Mouse (Mus musculus): Measurements from ENCODE around the gene Slc8b1. TPM values are rescaled to one million over a fixed set of nuclear protein-coding genes. Genes with fewer than 3 reads are reported as not detected.

The Slc8b1 gene
- total and polyA plus RNA-seq, 2 experiments = 40.6 to 52.4 TPM

- 2% methylated on average over 15 of the region's 15 CpGs for WGBS
- H3K9ac ChIP-seq (ENCODE audit: low read depth, low read length) = peak overlapping the region; percentile 74
- TF ChIP-seq POLR2A (IDR thresholded peaks at IDR 0.05; ENCODE audit: extremely low read depth, insufficient read depth, low read length) (peak; percentile 52; the same call in 1 of the 2 replicates), CTCF (IDR thresholded peaks at IDR 0.05; ENCODE audit: low read depth, low read length) (no peak)
- peak overlapping the region; percentile 94 for H3K27ac ChIP-seq (replicated peaks; ENCODE audit: insufficient read depth, low read depth, low read length)
- H3K79me2 ChIP-seq (ENCODE audit: control insufficient read depth, insufficient read depth, low read length) = peaks cover 11% of the 10 kb centered on the region
- H3K4me1 ChIP-seq (ENCODE audit: control insufficient read depth, insufficient read depth, low read length) = peaks cover 39% of the 10 kb centered on the region
- H3K36me3 ChIP-seq (ENCODE audit: control insufficient read depth, insufficient read depth, low read length) = peaks cover 15% of the 10 kb centered on the region; the same call in 1 of the 2 replicates
- peak overlapping the region; percentile 54 for H3K4me3 ChIP-seq (ENCODE audit: insufficient read depth, low read depth, low read length)
- no peaks in the 10 kb centered on the region for H3K27me3 ChIP-seq (ENCODE audit: control insufficient read depth, insufficient read depth, low read length)
- DNase-seq (ENCODE audit: extremely low read depth, low read depth, low spot score) = peak; percentile 97
These were observed 5.4 kb downstream of the Slc8b1 start for GRCm38 (mm10) chr5:120516221-120516984.

- no peak for TF ChIP-seq POLR2A (IDR thresholded peaks at IDR 0.05; ENCODE audit: extremely low read depth, insufficient read depth, low read length)
- no peak for TF ChIP-seq CTCF (IDR thresholded peaks at IDR 0.05; ENCODE audit: low read depth, low read length)
- DNase-seq (ENCODE audit: extremely low read depth, low read depth, low spot score) = peak; percentile 58
- peaks cover 8% of the 10 kb centered on the region for H3K79me2 ChIP-seq (ENCODE audit: control insufficient read depth, insufficient read depth, low read length)
- H3K9ac ChIP-seq (ENCODE audit: low read depth, low read length) = peak overlapping the region; percentile 74
- H3K4me1 ChIP-seq (ENCODE audit: control insufficient read depth, insufficient read depth, low read length) = peaks cover 35% of the 10 kb centered on the region
- peaks cover 26% of the 10 kb centered on the region for H3K36me3 ChIP-seq (ENCODE audit: control insufficient read depth, insufficient read depth, low read length)
- peak overlapping the region; percentile 94 for H3K27ac ChIP-seq (replicated peaks; ENCODE audit: insufficient read depth, low read depth, low read length)
- no peak overlapping the region for H3K4me3 ChIP-seq (ENCODE audit: insufficient read depth, low read depth, low read length)
- H3K27me3 ChIP-seq (ENCODE audit: control insufficient read depth, insufficient read depth, low read length) = no peaks in the 10 kb centered on the region
- 32% methylated on average over 9 of the region's 9 CpGs for WGBS
These were observed 6.6 kb downstream of the Slc8b1 start for GRCm38 (mm10) chr5:120517552-120517951.

- no peak overlapping the region for H3K4me3 ChIP-seq (ENCODE audit: insufficient read depth, low read depth, low read length)
- WGBS = 81% methylated on average over 3 of the region's 3 CpGs
- no peak for DNase-seq (ENCODE audit: extremely low read depth, low read depth, low spot score)
- no peaks in the 10 kb centered on the region for H3K27me3 ChIP-seq (ENCODE audit: control insufficient read depth, insufficient read depth, low read length)
- peaks cover 49% of the 10 kb centered on the region for H3K36me3 ChIP-seq (ENCODE audit: control insufficient read depth, insufficient read depth, low read length)
- H3K9ac ChIP-seq (ENCODE audit: low read depth, low read length) = no peak overlapping the region
- peaks cover 4% of the 10 kb centered on the region for H3K79me2 ChIP-seq (ENCODE audit: control insufficient read depth, insufficient read depth, low read length)
- peaks cover 3% of the 10 kb centered on the region for H3K4me1 ChIP-seq (ENCODE audit: control insufficient read depth, insufficient read depth, low read length)
- TF ChIP-seq POLR2A (IDR thresholded peaks at IDR 0.05; ENCODE audit: extremely low read depth, insufficient read depth, low read length) (no peak), CTCF (IDR thresholded peaks at IDR 0.05; ENCODE audit: low read depth, low read length) (peak; percentile 87)
- no peak overlapping the region for H3K27ac ChIP-seq (replicated peaks; ENCODE audit: insufficient read depth, low read depth, low read length)
These were observed 11.7 kb downstream of the Slc8b1 start for GRCm38 (mm10) chr5:120522649-120523048.

GRCm38 (mm10) chr5:120524736-120525135 is 13.8 kb downstream of the Slc8b1 start:
- H3K27me3 ChIP-seq (ENCODE audit: control insufficient read depth, insufficient read depth, low read length) = no peaks in the 10 kb centered on the region

GRCm38 (mm10) chr5:120525737-120526136 is 14.8 kb downstream of the Slc8b1 start:
- H3K4me1 ChIP-seq (ENCODE audit: control insufficient read depth, insufficient read depth, low read length) = 0 out of 2 replicates have a peak, but pooled peaks cover under 1% of the 10 kb centered on the region
- 76% methylated on average over 5 of the region's 5 CpGs for WGBS
- peaks cover 47% of the 10 kb centered on the region for H3K36me3 ChIP-seq (ENCODE audit: control insufficient read depth, insufficient read depth, low read length)
- no peak for DNase-seq (ENCODE audit: extremely low read depth, low read depth, low spot score)
- no peak overlapping the region for H3K4me3 ChIP-seq (ENCODE audit: insufficient read depth, low read depth, low read length)
- no peak overlapping the region for H3K9ac ChIP-seq (ENCODE audit: low read depth, low read length)
- H3K27me3 ChIP-seq (ENCODE audit: control insufficient read depth, insufficient read depth, low read length) = no peaks in the 10 kb centered on the region
- no peaks in the 10 kb centered on the region for H3K79me2 ChIP-seq (ENCODE audit: control insufficient read depth, insufficient read depth, low read length)
- H3K27ac ChIP-seq (replicated peaks; ENCODE audit: insufficient read depth, low read depth, low read length) = no peak overlapping the region
- TF ChIP-seq CTCF (IDR thresholded peaks at IDR 0.05; ENCODE audit: low read depth, low read length) = peak; percentile 57
- no peak for TF ChIP-seq POLR2A (IDR thresholded peaks at IDR 0.05; ENCODE audit: extremely low read depth, insufficient read depth, low read length)

More at GRCm38 (mm10) chr5:120524736-120525135, 13.8 kb downstream of the Slc8b1 start:
- peaks cover 54% of the 10 kb centered on the region for H3K36me3 ChIP-seq (ENCODE audit: control insufficient read depth, insufficient read depth, low read length)
- H3K27ac ChIP-seq (replicated peaks; ENCODE audit: insufficient read depth, low read depth, low read length) = no peak overlapping the region
- H3K4me1 ChIP-seq (ENCODE audit: control insufficient read depth, insufficient read depth, low read length) = no peaks in the 10 kb centered on the region
- DNase-seq (ENCODE audit: extremely low read depth, low read depth, low spot score) = no peak
- WGBS = 97% methylated on average over 2 of the region's 2 CpGs
- no peak for TF ChIP-seq POLR2A (IDR thresholded peaks at IDR 0.05; ENCODE audit: extremely low read depth, insufficient read depth, low read length)
- no peak for TF ChIP-seq CTCF (IDR thresholded peaks at IDR 0.05; ENCODE audit: low read depth, low read length)
- H3K4me3 ChIP-seq (ENCODE audit: insufficient read depth, low read depth, low read length) = no peak overlapping the region
- H3K9ac ChIP-seq (ENCODE audit: low read depth, low read length) = no peak overlapping the region
- H3K79me2 ChIP-seq (ENCODE audit: control insufficient read depth, insufficient read depth, low read length) = no peaks in the 10 kb centered on the region

GRCm38 (mm10) chr5:120526311-120526710 is 15.3 kb downstream of the Slc8b1 start:
- Histone ChIP-seq H3K36me3 (ENCODE audit: control insufficient read depth, insufficient read depth, low read length) (peaks cover 44% of the 10 kb centered on the region), H3K4me1 (ENCODE audit: control insufficient read depth, insufficient read depth, low read length) (peaks cover 6% of the 10 kb centered on the region; the same call in 1 of the 2 replicates), H3K4me3 (ENCODE audit: insufficient read depth, low read depth, low read length) (no peak overlapping the region), H3K79me2 (ENCODE audit: control insufficient read depth, insufficient read depth, low read length) (no peaks in the 10 kb centered on the region), H3K27me3 (ENCODE audit: control insufficient read depth, insufficient read depth, low read length) (no peaks in the 10 kb centered on the region), H3K9ac (ENCODE audit: low read depth, low read length) (no peak overlapping the region), H3K27ac (replicated peaks; ENCODE audit: insufficient read depth, low read depth, low read length) (no peak overlapping the region)
- WGBS = 77% methylated on average over 11 of the region's 11 CpGs
- TF ChIP-seq CTCF (IDR thresholded peaks at IDR 0.05; ENCODE audit: low read depth, low read length) (no peak), POLR2A (IDR thresholded peaks at IDR 0.05; ENCODE audit: extremely low read depth, insufficient read depth, low read length) (no peak)
- no peak for DNase-seq (ENCODE audit: extremely low read depth, low read depth, low spot score)
